Mouse (Mus musculus): Measurements from ENCODE around the gene Dohh. TPM values are rescaled to one million over a fixed set of nuclear protein-coding genes. Genes with fewer than 3 reads are reported as not detected.

Dohh gene
- polyA plus RNA-seq, 1 experiment from 2014 or later = 67.5 TPM

DNA sequence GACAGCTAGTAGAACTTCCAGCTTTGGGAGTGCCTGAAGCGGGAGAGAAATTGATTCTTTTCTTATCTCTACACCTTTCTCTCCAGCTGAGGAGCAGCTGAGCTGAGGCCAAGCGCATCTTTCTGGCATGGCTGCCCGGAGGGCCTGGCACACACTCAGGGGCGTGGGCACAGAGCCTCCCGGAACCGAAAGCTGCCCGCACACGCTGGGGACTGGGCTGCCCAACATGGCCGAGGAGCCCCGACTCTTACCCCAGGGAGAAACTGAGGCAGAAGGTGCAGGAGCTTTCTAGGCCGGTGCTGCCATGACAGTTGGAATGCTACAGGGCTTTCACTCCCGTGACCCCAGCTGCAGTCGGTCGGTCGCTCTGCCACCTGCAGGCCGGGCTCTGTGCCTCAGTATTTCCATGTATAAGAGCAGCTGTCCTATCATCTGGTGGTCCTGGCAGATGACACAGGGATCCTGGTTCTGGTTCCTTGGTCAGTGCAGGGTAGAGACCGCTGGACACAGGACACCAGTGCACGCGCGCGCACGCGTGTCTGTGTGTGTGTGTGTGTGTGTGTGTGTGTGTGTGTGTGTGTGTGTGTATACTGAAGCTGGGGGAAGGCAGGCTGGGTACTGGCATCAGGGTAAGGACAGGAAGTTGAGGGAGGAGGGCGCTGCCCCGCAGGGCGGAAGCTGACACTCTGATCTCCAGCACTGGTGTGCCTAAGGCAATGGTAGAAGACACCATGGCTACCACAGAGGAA, 49.5 kb downstream of the Dohh start:
- no peak for ATAC-seq (ENCODE audit: low FRiP score)
- Histone ChIP-seq H3K36me3 (no peaks in the 10 kb centered on the region), H3K4me3 (no peak overlapping the region), H3K27me3 (peaks cover 29% of the 10 kb centered on the region), H3K27ac (no peak overlapping the region), H3K9me3 (replicated peaks) (no peaks in the 10 kb centered on the region), H3K4me1 (peaks cover 28% of the 10 kb centered on the region), H3K9ac (no peak overlapping the region), H3K4me2 (replicated peaks) (0 out of 2 replicates have a peak overlapping the region, but pooled peaks have one; percentile 48)
- WGBS = 72% methylated on average over 26 of the region's 26 CpGs

DNA sequence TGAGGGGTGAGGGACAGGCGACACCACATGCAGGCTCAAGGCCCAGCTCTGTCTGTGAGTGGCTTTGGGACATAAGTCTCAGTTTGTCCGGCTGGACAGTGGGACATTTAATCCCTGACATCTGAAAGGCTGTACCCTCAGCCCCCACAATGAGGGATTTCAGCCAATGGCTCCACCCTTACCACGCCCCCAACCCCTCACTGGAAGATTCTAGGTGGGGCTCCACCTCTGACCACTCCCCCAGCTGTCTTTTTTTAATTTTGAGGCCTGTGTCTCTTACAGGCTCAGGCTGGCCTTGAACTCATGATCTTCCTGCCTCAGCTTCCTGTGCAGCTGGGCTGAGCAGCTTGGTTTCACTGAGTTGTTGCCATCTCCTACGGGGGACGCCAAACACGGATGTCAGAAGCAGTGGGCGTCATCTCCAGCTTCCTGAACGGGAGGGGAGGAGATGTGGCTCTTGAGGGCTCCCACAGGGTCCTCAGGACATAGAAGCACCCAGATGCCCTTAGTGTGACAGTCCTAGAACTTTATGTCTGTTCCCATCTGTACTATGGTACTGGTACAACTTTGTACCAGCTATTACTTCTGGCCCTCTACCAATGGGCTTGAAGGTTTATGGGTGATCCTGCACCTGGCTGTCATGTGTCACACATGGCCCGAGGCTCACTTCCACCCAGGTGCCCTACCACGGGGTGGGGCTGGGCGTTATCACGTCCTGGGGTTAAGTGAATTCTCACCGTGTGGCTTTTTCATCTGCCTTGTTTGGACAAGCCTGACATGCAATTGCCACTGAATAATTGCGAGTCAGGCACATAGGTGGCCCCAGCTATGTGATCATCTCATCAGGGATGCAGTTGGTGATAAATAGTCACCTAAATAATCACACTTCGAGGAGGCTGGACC, 50.4 kb downstream of the Dohh start:
- Histone ChIP-seq H3K36me3 (no peaks in the 10 kb centered on the region), H3K9me3 (replicated peaks) (no peaks in the 10 kb centered on the region), H3K9ac (no peak overlapping the region), H3K4me3 (no peak overlapping the region), H3K4me1 (peaks cover 21% of the 10 kb centered on the region), H3K27me3 (peaks cover 22% of the 10 kb centered on the region; the same call in 1 of the 2 replicates), H3K4me2 (replicated peaks) (no peak overlapping the region), H3K27ac (no peak overlapping the region)
- 63% methylated on average over 15 of the region's 15 CpGs for WGBS
- no peak for ATAC-seq (ENCODE audit: low FRiP score)

DNA sequence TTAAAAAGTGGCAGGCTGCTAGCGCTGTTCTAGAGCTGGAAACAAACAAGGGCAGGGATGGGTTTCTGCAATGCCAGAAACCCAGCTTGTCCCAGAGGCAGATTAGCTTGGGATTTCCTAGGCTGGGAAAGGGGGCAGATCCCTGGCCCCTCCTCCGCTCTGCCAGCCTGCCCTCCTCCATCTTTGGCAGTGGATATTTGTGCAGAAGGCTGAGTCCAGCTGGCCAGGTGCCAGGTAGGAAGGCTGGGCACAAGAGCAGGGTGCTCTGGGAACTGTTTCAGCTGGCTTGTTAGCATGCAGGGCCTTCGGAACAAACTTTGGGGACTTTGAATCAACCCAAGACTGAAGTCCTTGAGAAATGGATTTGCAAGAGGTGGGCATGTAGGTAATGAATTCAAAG, 51.2 kb downstream of the Dohh start:
- no peaks in the 10 kb centered on the region for H3K9me3 ChIP-seq (replicated peaks)
- H3K4me3 ChIP-seq = no peak overlapping the region
- 77% methylated on average over 3 of the region's 3 CpGs for WGBS
- no peak overlapping the region for H3K9ac ChIP-seq
- no peaks in the 10 kb centered on the region for H3K36me3 ChIP-seq
- no peak overlapping the region for H3K27ac ChIP-seq
- H3K4me1 ChIP-seq = peaks cover 18% of the 10 kb centered on the region
- H3K27me3 ChIP-seq = peaks cover 22% of the 10 kb centered on the region; the same call in 1 of the 2 replicates
- ATAC-seq (ENCODE audit: low FRiP score) = no peak
- H3K4me2 ChIP-seq (replicated peaks) = no peak overlapping the region

Small RNA genes within 50 kb of the gene (microRNA-seq; reads per million reads assigned to microRNA genes)
- gene Mir1191b = not detected
- gene Mir6913 = not detected

Other genes with a start within 250 kb of the Dohh start
- 17.7 and 18.2 TPM in 2 replicates for gene Zbtb7a, start 249.2 kb upstream of the Dohh start, polyA plus RNA-seq (2016; fragmentation: Nextera tagmentation; extraction: Ambion mirVana)
- 56.7 and 59.2 TPM in 2 replicates for gene Pias4, start 216.5 kb upstream of the Dohh start, polyA plus RNA-seq (2016; fragmentation: Nextera tagmentation; extraction: Ambion mirVana)
- 539 TPM in 2 replicates for gene Eef2, start 207.8 kb upstream of the Dohh start, polyA plus RNA-seq (2016; fragmentation: Nextera tagmentation; extraction: Ambion mirVana)
- 86.4 and 94.5 TPM in 2 replicates for gene Dapk3, start 201.4 kb upstream of the Dohh start, polyA plus RNA-seq (2016; fragmentation: Nextera tagmentation; extraction: Ambion mirVana)
- gene 4930442H23Rik, start 200.6 kb upstream of the Dohh start, polyA plus RNA-seq (2016; fragmentation: Nextera tagmentation; extraction: Ambion mirVana) = not detected in 2 replicates
- not detected in 2 replicates for gene Nmrk2, start 182.4 kb upstream of the Dohh start, polyA plus RNA-seq (2016; fragmentation: Nextera tagmentation; extraction: Ambion mirVana)
- gene Atcay, start 153.6 kb upstream of the Dohh start, polyA plus RNA-seq (2016; fragmentation: Nextera tagmentation; extraction: Ambion mirVana) = 33.7 and 36.8 TPM in 2 replicates
- gene Zfr2, start 151.3 kb upstream of the Dohh start, polyA plus RNA-seq (2016; fragmentation: Nextera tagmentation; extraction: Ambion mirVana) = 14.0 and 15.6 TPM in 2 replicates
- gene Matk, start 131.5 kb upstream of the Dohh start, polyA plus RNA-seq (2016; fragmentation: Nextera tagmentation; extraction: Ambion mirVana) = 6.3 and 6.8 TPM in 2 replicates
- gene Mrpl54, start 117.5 kb upstream of the Dohh start, polyA plus RNA-seq (2016; fragmentation: Nextera tagmentation; extraction: Ambion mirVana) = 142 and 155 TPM in 2 replicates
- gene Apba3, start 117.5 kb upstream of the Dohh start, polyA plus RNA-seq (2016; fragmentation: Nextera tagmentation; extraction: Ambion mirVana) = 36.9 and 38.1 TPM in 2 replicates
- gene Tjp3, start 92.8 kb upstream of the Dohh start, polyA plus RNA-seq (2016; fragmentation: Nextera tagmentation; extraction: Ambion mirVana) = 5.4 and 6.8 TPM in 2 replicates
- 97.3 and 103 TPM in 2 replicates for gene Pip5k1c, start 91.5 kb upstream of the Dohh start, polyA plus RNA-seq (2016; fragmentation: Nextera tagmentation; extraction: Ambion mirVana)
- 53.3 and 54.5 TPM in 2 replicates for gene Cactin, start 63.3 kb upstream of the Dohh start, polyA plus RNA-seq (2016; fragmentation: Nextera tagmentation; extraction: Ambion mirVana)
- 2.7 and 3.1 TPM in 2 replicates for gene Tbxa2r, start 55.7 kb upstream of the Dohh start, polyA plus RNA-seq (2016; fragmentation: Nextera tagmentation; extraction: Ambion mirVana)
- not detected in 2 replicates for gene Gipc3, start 41.2 kb upstream of the Dohh start, polyA plus RNA-seq (2016; fragmentation: Nextera tagmentation; extraction: Ambion mirVana)
- 92.0 and 93.4 TPM in 2 replicates for gene Hmg20b, start 33.9 kb upstream of the Dohh start, polyA plus RNA-seq (2016; fragmentation: Nextera tagmentation; extraction: Ambion mirVana)
- gene Mfsd12, start 26.9 kb upstream of the Dohh start, polyA plus RNA-seq (2016; fragmentation: Nextera tagmentation; extraction: Ambion mirVana) = 11.4 and 12.9 TPM in 2 replicates
- gene 4930404N11Rik, start 18.6 kb upstream of the Dohh start, polyA plus RNA-seq (2016; fragmentation: Nextera tagmentation; extraction: Ambion mirVana) = 0.52 and 0.88 TPM in 2 replicates
- gene Fzr1, start 5.9 kb upstream of the Dohh start, polyA plus RNA-seq (2016; fragmentation: Nextera tagmentation; extraction: Ambion mirVana) = 132 and 134 TPM in 2 replicates
- gene Gm48551, start within 50 bp of the Dohh start, polyA plus RNA-seq (2016; fragmentation: Nextera tagmentation; extraction: Ambion mirVana) = 5.7 and 5.9 TPM in 2 replicates
- 1.1 and 2.4 TPM in 2 replicates for gene Gm48552, start 4.6 kb downstream of the Dohh start, polyA plus RNA-seq (2016; fragmentation: Nextera tagmentation; extraction: Ambion mirVana)
- gene Smim24, start 8.6 kb downstream of the Dohh start, polyA plus RNA-seq (2016; fragmentation: Nextera tagmentation; extraction: Ambion mirVana) = 1.9 and 2.7 TPM in 2 replicates
- gene Nfic, start 71.2 kb downstream of the Dohh start, polyA plus RNA-seq (2016; fragmentation: Nextera tagmentation; extraction: Ambion mirVana) = 30.9 and 31.5 TPM in 2 replicates
- gene Celf5, start 98.3 kb downstream of the Dohh start, polyA plus RNA-seq (2016; fragmentation: Nextera tagmentation; extraction: Ambion mirVana) = 37.1 and 41.3 TPM in 2 replicates
- gene Ncln, start 112.0 kb downstream of the Dohh start, polyA plus RNA-seq (2016; fragmentation: Nextera tagmentation; extraction: Ambion mirVana) = 75.1 and 79.5 TPM in 2 replicates
- gene S1pr4, start 115.7 kb downstream of the Dohh start, polyA plus RNA-seq (2016; fragmentation: Nextera tagmentation; extraction: Ambion mirVana) = 0.52 and 0.65 TPM in 2 replicates
- 0.75 and 0.82 TPM in 2 replicates for gene Gna15, start 139.8 kb downstream of the Dohh start, polyA plus RNA-seq (2016; fragmentation: Nextera tagmentation; extraction: Ambion mirVana)
- 75.2 and 76.3 TPM in 2 replicates for gene Gna11, start 160.8 kb downstream of the Dohh start, polyA plus RNA-seq (2016; fragmentation: Nextera tagmentation; extraction: Ambion mirVana)
- 476 and 504 TPM in 2 replicates for gene Aes, start 175.1 kb downstream of the Dohh start, polyA plus RNA-seq (2016; fragmentation: Nextera tagmentation; extraction: Ambion mirVana)
- gene Tle2, start 190.1 kb downstream of the Dohh start, polyA plus RNA-seq (2016; fragmentation: Nextera tagmentation; extraction: Ambion mirVana) = 30.6 and 32.1 TPM in 2 replicates
- 8.2 and 8.3 TPM in 2 replicates for gene Tle6, start 216.6 kb downstream of the Dohh start, polyA plus RNA-seq (2016; fragmentation: Nextera tagmentation; extraction: Ambion mirVana)
- gene BC025920, start 221.8 kb downstream of the Dohh start, polyA plus RNA-seq (2016; fragmentation: Nextera tagmentation; extraction: Ambion mirVana) = 1.2 and 1.3 TPM in 2 replicates
- 52.7 and 55.5 TPM in 2 replicates for gene Sirt6, start 243.4 kb downstream of the Dohh start, polyA plus RNA-seq (2016; fragmentation: Nextera tagmentation; extraction: Ambion mirVana)
- 8.6 and 10.5 TPM in 2 replicates for gene Ankrd24, start 244.1 kb downstream of the Dohh start, polyA plus RNA-seq (2016; fragmentation: Nextera tagmentation; extraction: Ambion mirVana)

Measured in hindbrain, embryonic 12.5 days (tissue).